Mouse (Mus musculus): ENCODE data around the gene Col12a1. TPM values are rescaled to one million over a fixed set of nuclear protein-coding genes. Genes with fewer than 3 reads are reported as not detected.

The Col12a1 gene
- polyA plus RNA-seq (2016; fragmentation: Nextera tagmentation; extraction: Ambion mirVana): 15.1 and 15.2 TPM in 2 replicates

DNA sequence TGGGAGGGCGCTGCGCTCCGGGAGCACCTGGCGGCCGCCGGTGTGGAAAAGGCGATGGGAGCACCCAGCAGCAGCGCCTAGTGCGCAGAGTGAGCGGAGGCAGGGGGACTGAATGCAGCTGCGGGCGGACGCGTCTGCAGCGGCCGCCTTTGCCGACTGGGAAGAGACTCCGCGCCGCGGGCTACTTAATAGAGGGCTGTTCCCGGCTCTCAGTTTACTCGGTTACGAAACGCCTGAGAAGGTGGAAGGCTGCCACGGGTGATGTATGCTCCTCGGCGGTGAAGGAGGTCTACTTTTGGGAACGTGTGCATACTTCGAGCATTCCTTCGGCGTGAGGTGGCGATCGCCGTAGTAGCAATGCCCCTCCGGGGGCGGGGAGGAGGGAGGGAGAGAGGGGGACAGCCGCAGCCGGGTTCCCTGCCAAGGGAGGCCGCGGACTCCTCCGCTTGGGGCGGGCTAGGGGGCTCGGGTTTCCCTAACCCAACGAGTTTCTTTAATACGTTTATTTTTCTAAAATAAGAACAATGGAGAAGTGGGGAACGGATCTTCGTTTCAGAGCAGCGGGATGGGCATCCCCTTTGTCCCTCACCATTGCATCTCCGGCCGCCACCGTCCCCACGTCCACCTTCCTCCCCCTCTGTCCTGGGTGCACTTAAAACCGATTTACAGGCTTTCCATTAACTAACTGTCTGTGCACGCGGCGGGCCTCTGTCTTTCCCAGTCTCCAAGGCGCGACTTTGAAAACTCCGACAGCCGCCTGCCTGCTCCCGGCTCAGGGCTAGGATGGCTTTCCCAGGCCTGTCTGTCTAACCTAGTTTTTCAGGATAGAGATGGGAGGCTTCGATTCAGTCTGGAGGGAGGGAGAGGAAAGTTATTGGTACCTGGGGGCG, at the start of gene Col12a1:
Col12a1 (minus strand) TSS at position 351 of the 890 bp plus-strand sequence.
- peak within 1 kb of the TSS; percentile 89 for H3K4me2 ChIP-seq
- H3K27me3 ChIP-seq (replicated peaks): peaks cover 25% of the 10 kb centered on the region
- H3K4me1 ChIP-seq (replicated peaks): peaks cover 41% of the 10 kb centered on the region
- ATAC-seq (ENCODE audit: insufficient number of reproducible peaks, low FRiP score): peak; percentile 35
- WGBS: under 1% methylated on average over 63 of the region's 64 CpGs
- H3K9ac ChIP-seq: peak within 1 kb of the TSS; percentile 80
- no peaks in the 10 kb centered on the region for H3K36me3 ChIP-seq
- H3K4me3 ChIP-seq: peak within 1 kb of the TSS; percentile 64
- H3K27ac ChIP-seq (ENCODE audit: poor library complexity, severe bottlenecking): peak within 1 kb of the TSS; percentile 36
- no peaks in the 10 kb centered on the region for H3K9me3 ChIP-seq (replicated peaks)

DNA sequence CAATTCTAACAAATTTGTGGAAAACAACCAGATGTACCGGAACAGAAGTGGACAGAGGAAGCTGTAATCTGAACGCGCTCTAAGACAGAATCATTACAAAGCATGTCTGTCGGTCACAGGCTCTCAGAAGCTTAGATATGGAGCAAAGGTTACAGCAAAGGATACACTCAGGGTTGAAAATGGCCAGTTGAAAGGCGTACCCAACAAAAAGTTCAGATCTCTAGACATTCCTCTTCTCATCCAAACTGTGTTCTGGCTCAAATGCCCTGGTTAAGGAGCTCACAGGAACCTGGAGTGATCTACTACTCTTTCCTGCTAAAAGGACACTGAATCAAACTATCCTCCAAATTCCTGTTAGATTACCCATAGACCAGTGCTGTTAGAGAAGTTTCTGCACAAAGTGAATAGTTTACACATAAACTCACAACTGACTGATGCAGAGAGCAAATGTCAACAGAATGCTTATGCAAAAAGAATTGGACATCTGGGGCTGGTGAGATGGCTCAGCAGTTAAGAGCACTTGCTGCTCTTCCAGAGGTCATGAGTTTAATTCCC, 48.4 kb upstream of the Col12a1 start:
- Histone ChIP-seq H3K36me3 (no peaks in the 10 kb centered on the region; the same call in 1 of the 2 replicates), H3K4me2 (no peak overlapping the region), H3K4me3 (no peak overlapping the region), H3K9ac (no peak overlapping the region), H3K27ac (ENCODE audit: poor library complexity, severe bottlenecking) (no peak overlapping the region), H3K4me1 (replicated peaks) (no peaks in the 10 kb centered on the region), H3K27me3 (replicated peaks) (no peaks in the 10 kb centered on the region), H3K9me3 (replicated peaks) (no peaks in the 10 kb centered on the region)
- no peak for ATAC-seq (ENCODE audit: insufficient number of reproducible peaks, low FRiP score)
- 87% methylated on average over 5 of the region's 5 CpGs for WGBS

DNA sequence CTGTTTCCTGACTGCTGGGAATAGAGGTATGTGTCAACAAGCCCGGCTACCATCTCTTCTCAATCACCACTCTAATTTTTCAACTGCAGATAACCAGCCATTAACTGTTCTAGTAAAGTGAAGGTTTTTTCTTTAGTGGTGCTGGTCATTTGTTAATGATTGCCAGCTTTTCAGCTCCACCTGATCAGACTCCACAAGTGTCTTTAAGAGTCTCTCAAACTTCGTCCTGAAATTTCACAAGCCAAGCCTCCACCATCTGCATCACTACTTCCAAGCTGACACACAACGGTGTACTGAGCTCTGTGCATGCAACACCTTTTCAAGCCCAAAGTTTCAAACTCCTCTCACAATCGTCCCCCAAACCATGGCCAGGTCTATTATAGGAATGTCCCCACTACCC, 46.7 kb upstream of the Col12a1 start:
- no peaks in the 10 kb centered on the region for H3K27me3 ChIP-seq (replicated peaks)
- no peak overlapping the region for H3K9ac ChIP-seq
- WGBS: 78% methylated on average over 4 of the region's 4 CpGs
- H3K4me1 ChIP-seq (replicated peaks): no peaks in the 10 kb centered on the region
- H3K4me3 ChIP-seq: no peak overlapping the region
- H3K9me3 ChIP-seq (replicated peaks): no peaks in the 10 kb centered on the region
- H3K27ac ChIP-seq (ENCODE audit: poor library complexity, severe bottlenecking): no peak overlapping the region
- no peaks in the 10 kb centered on the region; the same call in 1 of the 2 replicates for H3K36me3 ChIP-seq
- no peak overlapping the region for H3K4me2 ChIP-seq
- ATAC-seq (ENCODE audit: insufficient number of reproducible peaks, low FRiP score): no peak

DNA sequence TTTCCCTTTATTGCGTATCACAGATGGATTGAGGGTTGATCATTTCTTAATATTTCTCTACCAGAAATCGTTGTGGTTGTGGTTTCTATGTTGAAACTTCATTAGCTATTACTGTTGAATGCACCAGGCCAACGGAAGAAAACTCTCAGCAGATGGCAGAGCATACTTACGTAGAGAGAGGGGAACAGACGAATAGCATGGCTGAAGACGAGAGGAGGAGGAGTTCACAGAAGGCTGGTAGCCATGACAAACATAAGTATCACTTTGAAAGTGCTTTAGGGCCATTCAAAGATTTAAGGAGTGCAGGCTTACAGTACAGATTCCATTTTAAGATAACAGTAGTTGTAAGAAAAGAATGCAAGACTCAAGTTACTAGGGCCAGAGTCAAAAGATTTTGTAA, 43.9 kb upstream of the Col12a1 start:
- Histone ChIP-seq H3K27me3 (replicated peaks) (no peaks in the 10 kb centered on the region), H3K27ac (ENCODE audit: poor library complexity, severe bottlenecking) (no peak overlapping the region), H3K4me2 (no peak overlapping the region), H3K9me3 (replicated peaks) (no peaks in the 10 kb centered on the region), H3K4me1 (replicated peaks) (peaks cover 8% of the 10 kb centered on the region), H3K4me3 (no peak overlapping the region), H3K36me3 (peaks cover 5% of the 10 kb centered on the region), H3K9ac (no peak overlapping the region)
- 84% methylated on average over 6 of the region's 6 CpGs for WGBS
- ATAC-seq (ENCODE audit: insufficient number of reproducible peaks, low FRiP score): no peak

DNA sequence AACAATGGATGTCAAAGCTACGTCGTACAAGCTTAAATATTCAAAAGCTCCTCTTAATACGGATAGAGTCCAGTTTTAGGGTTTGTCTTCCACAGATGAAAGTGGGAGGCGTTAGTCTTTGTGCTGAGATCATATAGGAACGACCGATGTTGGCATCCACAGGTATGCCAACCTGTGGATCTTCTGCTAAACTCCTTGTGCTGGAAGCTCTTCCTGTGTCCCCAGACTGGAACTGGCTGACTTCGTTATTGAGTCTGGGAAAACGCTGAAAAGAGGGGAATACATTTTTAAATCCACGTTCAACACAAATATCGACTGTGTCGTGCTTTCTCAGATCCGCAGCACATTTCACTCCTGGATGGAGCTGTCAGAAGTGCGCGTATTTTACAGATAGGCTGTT, 41.4 kb upstream of the Col12a1 start:
- H3K36me3 ChIP-seq: peaks cover 16% of the 10 kb centered on the region
- peak overlapping the region; percentile 78 for H3K9ac ChIP-seq
- peak overlapping the region; percentile 87 for H3K27ac ChIP-seq (ENCODE audit: poor library complexity, severe bottlenecking)
- 8% methylated on average over 14 of the region's 14 CpGs for WGBS
- no peaks in the 10 kb centered on the region for H3K9me3 ChIP-seq (replicated peaks)
- H3K4me3 ChIP-seq: peak overlapping the region; percentile 96
- ATAC-seq (ENCODE audit: insufficient number of reproducible peaks, low FRiP score): peak; percentile 16
- H3K27me3 ChIP-seq (replicated peaks): no peaks in the 10 kb centered on the region
- peaks cover 9% of the 10 kb centered on the region for H3K4me1 ChIP-seq (replicated peaks)
- H3K4me2 ChIP-seq: peak overlapping the region; percentile 84

DNA sequence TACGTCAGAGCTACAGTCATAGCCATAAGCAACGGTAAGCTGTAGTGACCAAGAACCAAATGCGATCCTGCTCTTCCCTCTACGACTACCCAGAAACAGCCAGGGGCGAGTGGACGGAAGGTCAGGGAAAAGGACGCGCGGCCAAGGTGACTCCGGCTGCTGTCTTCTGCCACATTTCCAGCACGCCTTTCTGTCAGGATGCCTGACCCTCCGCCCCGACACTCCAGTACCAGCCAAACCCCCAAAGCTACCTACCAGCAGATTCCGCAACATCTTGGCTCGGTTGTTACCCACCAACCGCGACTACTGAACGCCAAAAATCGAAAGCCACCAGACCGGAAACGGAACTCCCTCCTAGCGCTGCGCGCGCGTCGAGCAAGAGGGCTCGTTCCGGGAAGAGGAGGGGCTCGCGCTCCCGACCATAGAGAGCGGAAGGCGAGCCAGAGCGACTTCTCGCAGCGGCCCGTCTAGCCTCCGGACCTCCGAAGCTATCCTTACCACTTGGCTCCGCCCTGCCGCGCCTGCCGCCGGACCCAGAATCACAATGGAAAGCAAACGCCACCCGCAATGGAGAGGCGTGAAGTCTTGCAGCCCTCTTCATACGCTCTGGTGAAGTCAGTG, 40.9 kb upstream of the Col12a1 start, which contains the start of gene Cox7a2:
Cox7a2 (minus strand) TSS at position 494 of the 621 bp plus-strand sequence.
- Histone ChIP-seq H3K36me3 (peaks cover 19% of the 10 kb centered on the region), H3K9ac (peak within 1 kb of the TSS; percentile 82), H3K4me2 (peak within 1 kb of the TSS; percentile 84), H3K27me3 (replicated peaks) (no peaks in the 10 kb centered on the region), H3K27ac (ENCODE audit: poor library complexity, severe bottlenecking) (peak within 1 kb of the TSS; percentile 89), H3K4me1 (replicated peaks) (peaks cover 9% of the 10 kb centered on the region), H3K9me3 (replicated peaks) (no peaks in the 10 kb centered on the region), H3K4me3 (peak within 1 kb of the TSS; percentile 96)
- ATAC-seq (ENCODE audit: insufficient number of reproducible peaks, low FRiP score): peak; percentile 99
- under 1% methylated on average over 49 of the region's 49 CpGs for WGBS

DNA sequence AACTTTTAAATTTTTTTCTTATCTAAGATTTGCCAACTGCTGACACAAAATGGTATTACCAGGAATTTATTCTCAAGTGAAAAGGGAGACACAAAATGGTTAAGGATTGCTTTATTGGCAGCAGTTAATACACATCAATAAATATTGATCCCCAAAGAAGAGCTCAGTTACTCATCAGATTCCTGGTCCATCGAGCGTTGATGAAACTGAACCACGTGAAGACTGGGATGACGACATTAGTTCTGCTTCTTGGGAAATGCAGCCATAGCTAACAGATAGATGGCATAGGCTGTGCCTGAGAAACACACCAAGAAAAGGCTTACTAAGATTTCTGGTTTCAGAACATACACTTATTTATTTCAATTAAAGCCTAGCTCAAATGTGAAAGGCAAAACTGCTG, 36.7 kb upstream of the Col12a1 start:
- Histone ChIP-seq H3K9ac (no peak overlapping the region), H3K36me3 (peaks cover 39% of the 10 kb centered on the region)
- no peak for ATAC-seq (ENCODE audit: insufficient number of reproducible peaks, low FRiP score)

DNA sequence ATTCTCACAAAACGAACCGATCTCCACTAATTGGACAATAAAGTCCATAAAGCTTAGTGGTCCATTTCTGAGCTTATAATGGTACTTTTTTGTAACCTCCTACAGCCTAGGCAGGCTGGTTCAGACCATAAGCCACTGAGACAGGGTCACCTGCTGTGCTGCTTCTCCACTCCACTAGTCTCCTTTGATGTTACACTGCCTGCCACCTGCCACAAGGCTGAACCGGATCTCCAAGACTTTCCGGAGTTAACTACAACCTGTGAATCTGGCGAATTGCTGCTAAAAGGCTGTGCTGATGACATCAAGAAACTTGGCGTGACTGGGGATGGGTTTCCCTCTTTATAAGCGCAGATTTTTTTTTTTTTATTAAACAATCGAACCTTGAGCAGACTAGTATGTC, 33.2 kb upstream of the Col12a1 start:
- Histone ChIP-seq H3K9ac (no peak overlapping the region), H3K36me3 (peaks cover 33% of the 10 kb centered on the region)

More for the DNA sequence above, 36.7 kb upstream of the Col12a1 start:
- Histone ChIP-seq H3K4me1 (replicated peaks) (peaks cover 9% of the 10 kb centered on the region), H3K4me3 (no peak overlapping the region), H3K9me3 (replicated peaks) (no peaks in the 10 kb centered on the region), H3K4me2 (no peak overlapping the region), H3K27me3 (replicated peaks) (no peaks in the 10 kb centered on the region), H3K27ac (ENCODE audit: poor library complexity, severe bottlenecking) (no peak overlapping the region)
- 92% methylated on average over 4 of the region's 4 CpGs for WGBS

DNA sequence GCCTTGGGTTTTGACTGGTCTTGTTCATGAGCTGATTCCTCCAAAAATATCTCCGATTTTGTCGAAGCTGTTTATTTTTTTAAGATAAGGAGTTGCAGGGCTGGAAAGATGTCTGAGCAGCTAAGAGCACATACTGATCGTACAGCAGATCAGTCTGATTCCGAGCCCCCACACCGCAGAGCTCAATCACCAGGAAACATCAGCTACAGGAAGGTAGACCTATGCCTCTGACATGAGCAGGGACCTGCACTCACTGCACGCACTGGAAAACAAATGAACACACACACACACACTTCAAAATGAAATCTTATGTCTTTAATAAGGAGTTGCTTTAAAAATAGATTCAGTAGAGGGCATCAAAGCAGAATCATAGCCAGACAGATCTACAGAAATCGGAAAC, 32.1 kb upstream of the Col12a1 start:
- no peak for ATAC-seq (ENCODE audit: insufficient number of reproducible peaks, low FRiP score)
- Histone ChIP-seq H3K4me1 (replicated peaks) (no peaks in the 10 kb centered on the region), H3K36me3 (peaks cover 29% of the 10 kb centered on the region), H3K4me3 (no peak overlapping the region), H3K4me2 (no peak overlapping the region), H3K27ac (ENCODE audit: poor library complexity, severe bottlenecking) (no peak overlapping the region), H3K9me3 (replicated peaks) (no peaks in the 10 kb centered on the region), H3K27me3 (replicated peaks) (no peaks in the 10 kb centered on the region), H3K9ac (no peak overlapping the region)
- WGBS: 46% methylated on average over 7 of the region's 7 CpGs

More for the DNA sequence above, 33.2 kb upstream of the Col12a1 start:
- Histone ChIP-seq H3K27me3 (replicated peaks) (no peaks in the 10 kb centered on the region), H3K27ac (ENCODE audit: poor library complexity, severe bottlenecking) (no peak overlapping the region), H3K9me3 (replicated peaks) (no peaks in the 10 kb centered on the region), H3K4me3 (no peak overlapping the region), H3K4me1 (replicated peaks) (no peaks in the 10 kb centered on the region), H3K4me2 (no peak overlapping the region)
- 79% methylated on average over 8 of the region's 8 CpGs for WGBS
- no peak for ATAC-seq (ENCODE audit: insufficient number of reproducible peaks, low FRiP score)

DNA sequence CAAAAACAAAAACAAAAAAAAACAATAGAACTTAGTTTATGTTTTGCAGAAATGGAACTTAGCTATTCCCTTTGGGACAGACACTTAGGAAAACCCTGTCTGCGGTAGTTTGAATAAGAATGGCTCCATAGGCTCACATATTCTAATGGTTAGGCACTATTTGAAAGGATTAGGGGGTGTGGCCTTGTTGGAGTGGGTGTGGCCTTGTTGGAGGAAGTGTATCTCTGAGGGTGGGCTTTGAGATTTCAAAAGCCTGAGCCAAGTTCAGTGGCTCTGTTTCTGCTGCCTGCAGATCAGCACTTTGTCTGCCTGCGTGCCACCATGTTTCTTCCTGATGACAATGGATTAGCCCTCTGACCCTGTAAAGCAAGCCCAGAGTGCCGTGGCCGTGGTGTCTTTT, 26.4 kb upstream of the Col12a1 start:
- H3K9ac ChIP-seq: no peak overlapping the region
- WGBS: 63% methylated on average over 4 of the region's 4 CpGs
- no peak overlapping the region for H3K27ac ChIP-seq (ENCODE audit: poor library complexity, severe bottlenecking)

DNA sequence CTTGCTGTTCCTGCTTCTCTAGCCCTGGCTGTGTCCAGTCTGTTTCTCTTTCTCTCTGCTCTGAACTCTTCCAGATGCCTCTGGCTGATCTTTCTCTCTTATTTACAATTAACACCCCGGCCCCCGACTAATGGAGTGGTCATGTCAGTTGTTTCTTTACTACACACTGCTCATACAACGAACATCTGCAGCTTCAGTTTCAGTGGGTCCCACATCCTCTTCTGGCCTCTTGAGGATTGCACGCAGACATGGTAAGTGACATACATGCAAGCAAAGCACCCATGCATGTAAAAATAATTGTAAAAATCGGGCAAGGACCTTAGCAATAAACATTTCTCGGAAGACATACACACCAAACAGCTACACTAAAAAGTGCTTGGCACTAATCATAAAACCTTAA, 17.0 kb upstream of the Col12a1 start:
- no peak for ATAC-seq (ENCODE audit: insufficient number of reproducible peaks, low FRiP score)
- Histone ChIP-seq H3K27me3 (replicated peaks) (no peaks in the 10 kb centered on the region), H3K9me3 (replicated peaks) (no peaks in the 10 kb centered on the region), H3K36me3 (no peaks in the 10 kb centered on the region), H3K27ac (ENCODE audit: poor library complexity, severe bottlenecking) (no peak overlapping the region), H3K4me1 (replicated peaks) (no peaks in the 10 kb centered on the region), H3K4me2 (no peak overlapping the region), H3K4me3 (no peak overlapping the region), H3K9ac (no peak overlapping the region)
- WGBS: 85% methylated on average over 6 of the region's 6 CpGs

More for the DNA sequence above, 26.4 kb upstream of the Col12a1 start:
- Histone ChIP-seq H3K36me3 (no peaks in the 10 kb centered on the region), H3K4me1 (replicated peaks) (no peaks in the 10 kb centered on the region), H3K9me3 (replicated peaks) (no peaks in the 10 kb centered on the region), H3K27me3 (replicated peaks) (no peaks in the 10 kb centered on the region), H3K4me3 (no peak overlapping the region), H3K4me2 (no peak overlapping the region)
- no peak for ATAC-seq (ENCODE audit: insufficient number of reproducible peaks, low FRiP score)
